Mouse (Mus musculus) kidney, embryonic 15.5 days (tissue): ENCODE data around the gene Nsfl1c. TPM values are rescaled to one million over a fixed set of nuclear protein-coding genes. Genes with fewer than 3 reads are reported as not detected.
A peak's percentile ranks its signal among the peaks of the same experiment; 100 is the strongest.

ENCODE experiments used
- ATAC-seq: fragments of 200-750 bp; cut with Nextera tagmentation; replicated peaks from 2 replicates; pipeline ENCODE4 v1.8.0; 2017; ENCODE audit warnings: moderate TSS enrichment; ENCODE audit not compliant: low FRiP score
- H3K27ac ChIP-seq: fragments of 300-500 bp; sonication (generic); 2 replicates; pipeline ENCODE4 v1.5.1; 2015; ENCODE audit warnings: mild to moderate bottlenecking, inconsistent platforms
- H3K27me3 ChIP-seq: fragments of 300-500 bp; sonication (generic); 2 replicates; pipeline ENCODE4 v1.6.1; 2015; ENCODE audit warnings: inconsistent platforms
- H3K36me3 ChIP-seq: fragments of 300-500 bp; sonication (generic); 2 replicates; pipeline ENCODE4 v1.6.1; 2015; ENCODE audit warnings: inconsistent platforms
- H3K4me1 ChIP-seq: fragments of 300-500 bp; sonication (generic); 2 replicates; pipeline ENCODE4 v1.6.1; 2015; ENCODE audit warnings: inconsistent platforms
- H3K4me2 ChIP-seq: fragments of 300-500 bp; sonication (generic); 2 replicates; pipeline ENCODE4 v1.6.1; 2015; ENCODE audit warnings: moderate library complexity, mild to moderate bottlenecking, inconsistent platforms
- H3K4me3 ChIP-seq: fragments of 300-500 bp; sonication (generic); replicated peaks from 2 replicates; pipeline ENCODE4 v1.5.1; 2015; ENCODE audit warnings: mild to moderate bottlenecking, inconsistent platforms
- H3K9ac ChIP-seq: fragments of 300-500 bp; sonication (generic); 2 replicates; pipeline ENCODE4 v1.6.1; 2015; ENCODE audit warnings: mild to moderate bottlenecking, inconsistent platforms
- H3K9me3 ChIP-seq: fragments of 300-500 bp; sonication (generic); replicated peaks from 2 replicates; pipeline ENCODE4 v1.6.1; 2016; ENCODE audit warnings: inconsistent platforms
- WGBS: fragments of 180-500 bp; shearing (Covaris S2); methylation state at CpG from one replicate; pipeline ENCODE4 v1.1.7; 2015; ENCODE audit warnings: mixed read lengths; 5-methylcytosine and 5-hydroxymethylcytosine counted together
- polyA plus RNA-seq: library from polyadenylated mRNA; unstranded; fragments of >200 nt; fragmentation: Nextera tagmentation; extraction: Ambion mirVana; gene quantifications from 2 replicates; pipeline ENCODE4 v1.2.1, GENCODE M21; 2015

Gene Nsfl1c
- polyA plus RNA-seq, 1 experiment from 2014 or later = 248 TPM

- Histone ChIP-seq H3K9me3 (no peaks in the 10 kb centered on the region), H3K4me1 (no peaks in the 10 kb centered on the region), H3K4me2 (no peak overlapping the region), H3K27ac (no peak overlapping the region), H3K4me3 (no peak overlapping the region), H3K36me3 (no peaks in the 10 kb centered on the region), H3K9ac (no peak overlapping the region), H3K27me3 (no peaks in the 10 kb centered on the region)
- 95% methylated on average over 1 of the region's 1 CpGs for WGBS
- ATAC-seq = no peak
Measured at GRCm38 (mm10) chr2:151528066-151528465, 34.1 kb downstream of the Nsfl1c start.

- no peak overlapping the region for H3K9ac ChIP-seq
- no peaks in the 10 kb centered on the region for H3K4me1 ChIP-seq
- no peaks in the 10 kb centered on the region for H3K36me3 ChIP-seq
- no peak for ATAC-seq
- no peak overlapping the region for H3K4me3 ChIP-seq
- H3K4me2 ChIP-seq = no peak overlapping the region
- no peaks in the 10 kb centered on the region for H3K9me3 ChIP-seq
- no peaks in the 10 kb centered on the region for H3K27me3 ChIP-seq
- no peak overlapping the region for H3K27ac ChIP-seq
Measured at GRCm38 (mm10) chr2:151529169-151529568, 35.2 kb downstream of the Nsfl1c start.

- Histone ChIP-seq H3K27me3 (no peaks in the 10 kb centered on the region), H3K9me3 (no peaks in the 10 kb centered on the region), H3K4me1 (0 out of 2 replicates have a peak, but pooled peaks cover 2% of the 10 kb centered on the region), H3K4me2 (no peak overlapping the region), H3K9ac (no peak overlapping the region), H3K4me3 (no peak overlapping the region), H3K27ac (no peak overlapping the region), H3K36me3 (no peaks in the 10 kb centered on the region)
- WGBS = 50% methylated on average over 8 of the region's 8 CpGs
- ATAC-seq = no peak
Measured at GRCm38 (mm10) chr2:151530378-151531230, 36.6 kb downstream of the Nsfl1c start.

GRCm38 (mm10) chr2:151533632-151534031 lies 39.6 kb downstream of the Nsfl1c start:
- no peaks in the 10 kb centered on the region for H3K27me3 ChIP-seq
- H3K9ac ChIP-seq = no peak overlapping the region
- H3K4me1 ChIP-seq = peaks cover 9% of the 10 kb centered on the region; the same call in 1 of the 2 replicates
- 89% methylated on average over 6 of the region's 6 CpGs for WGBS
- H3K36me3 ChIP-seq = no peaks in the 10 kb centered on the region
- no peaks in the 10 kb centered on the region for H3K9me3 ChIP-seq
- no peak overlapping the region for H3K27ac ChIP-seq
- no peak overlapping the region for H3K4me2 ChIP-seq
- no peak for ATAC-seq
- no peak overlapping the region for H3K4me3 ChIP-seq

GRCm38 (mm10) chr2:151535961-151536617 lies 42.1 kb downstream of the Nsfl1c start:
- Histone ChIP-seq H3K9ac (no peak overlapping the region), H3K9me3 (no peaks in the 10 kb centered on the region), H3K36me3 (no peaks in the 10 kb centered on the region), H3K4me1 (peaks cover 11% of the 10 kb centered on the region), H3K27me3 (no peaks in the 10 kb centered on the region), H3K27ac (peak overlapping the region; percentile 90), H3K4me2 (peak overlapping the region; percentile 43), H3K4me3 (no peak overlapping the region)
- 55% methylated on average over 1 of the region's 1 CpGs for WGBS
- peak; percentile 80 for ATAC-seq

- no peaks in the 10 kb centered on the region for H3K9me3 ChIP-seq
- WGBS = 60% methylated on average over 5 of the region's 5 CpGs
- ATAC-seq = peak; percentile 66
- peaks cover 16% of the 10 kb centered on the region for H3K4me1 ChIP-seq
- no peaks in the 10 kb centered on the region for H3K36me3 ChIP-seq
- H3K4me2 ChIP-seq = peak overlapping the region; percentile 43
- no peaks in the 10 kb centered on the region for H3K27me3 ChIP-seq
- H3K4me3 ChIP-seq = no peak overlapping the region
- peak overlapping the region; percentile 90 for H3K27ac ChIP-seq
- no peak overlapping the region for H3K9ac ChIP-seq
Measured at GRCm38 (mm10) chr2:151536618-151536974, 42.6 kb downstream of the Nsfl1c start.

- Histone ChIP-seq H3K27ac (no peak overlapping the region), H3K27me3 (no peaks in the 10 kb centered on the region), H3K36me3 (no peaks in the 10 kb centered on the region), H3K4me2 (no peak overlapping the region), H3K4me3 (no peak overlapping the region), H3K9me3 (no peaks in the 10 kb centered on the region), H3K4me1 (peaks cover 23% of the 10 kb centered on the region), H3K9ac (no peak overlapping the region)
- no peak for ATAC-seq
- 58% methylated on average over 4 of the region's 4 CpGs for WGBS
Measured at GRCm38 (mm10) chr2:151538646-151539045, 44.7 kb downstream of the Nsfl1c start.

GRCm38 (mm10) chr2:151542323-151543062 lies 48.5 kb downstream of the Nsfl1c start, which contains the start of gene Fkbp1a:
Gene Fkbp1a (plus strand): TSS chr2:151542483.
- peaks cover 47% of the 10 kb centered on the region for H3K4me1 ChIP-seq
- H3K27ac ChIP-seq = peak within 1 kb of the TSS; percentile 97
- H3K9ac ChIP-seq = peak within 1 kb of the TSS; percentile 95
- peak within 1 kb of the TSS; percentile 67 for H3K4me2 ChIP-seq
- H3K4me3 ChIP-seq = peak within 1 kb of the TSS; percentile 88
- peaks cover 31% of the 10 kb centered on the region for H3K36me3 ChIP-seq
- H3K9me3 ChIP-seq = no peaks in the 10 kb centered on the region
- under 1% methylated on average over 85 of the region's 93 CpGs for WGBS
- peak; percentile 97 for ATAC-seq
- H3K27me3 ChIP-seq = no peaks in the 10 kb centered on the region

- H3K36me3 ChIP-seq = peaks cover 39% of the 10 kb centered on the region
- peak overlapping the region; percentile 67 for H3K4me2 ChIP-seq
- H3K4me1 ChIP-seq = peaks cover 49% of the 10 kb centered on the region
- under 1% methylated on average over 21 of the region's 21 CpGs for WGBS
- H3K27me3 ChIP-seq = no peaks in the 10 kb centered on the region
- H3K27ac ChIP-seq = peak overlapping the region; percentile 97
- H3K4me3 ChIP-seq = peak overlapping the region; percentile 88
- peak overlapping the region; percentile 95 for H3K9ac ChIP-seq
- ATAC-seq = peak; percentile 42
- no peaks in the 10 kb centered on the region for H3K9me3 ChIP-seq
Measured at GRCm38 (mm10) chr2:151543063-151543895, 49.3 kb downstream of the Nsfl1c start.

GRCm38 (mm10) chr2:151544673-151545072 lies 50.7 kb downstream of the Nsfl1c start:
- Histone ChIP-seq H3K4me2 (peak overlapping the region; percentile 67), H3K27me3 (no peaks in the 10 kb centered on the region), H3K27ac (no peak overlapping the region; the same call in 1 of the 2 replicates), H3K9me3 (no peaks in the 10 kb centered on the region), H3K36me3 (peaks cover 50% of the 10 kb centered on the region), H3K4me3 (peak overlapping the region; percentile 88), H3K9ac (no peak overlapping the region), H3K4me1 (peaks cover 49% of the 10 kb centered on the region)
- WGBS = 64% methylated on average over 6 of the region's 6 CpGs
- ATAC-seq = no peak

GRCm38 (mm10) chr2:151546571-151546970 lies 52.6 kb downstream of the Nsfl1c start:
- H3K36me3 ChIP-seq = peaks cover 69% of the 10 kb centered on the region
- H3K4me2 ChIP-seq = no peak overlapping the region
- H3K27me3 ChIP-seq = no peaks in the 10 kb centered on the region
- no peak overlapping the region for H3K27ac ChIP-seq
- 87% methylated on average over 4 of the region's 4 CpGs for WGBS
- H3K4me1 ChIP-seq = peaks cover 46% of the 10 kb centered on the region
- ATAC-seq = no peak
- H3K4me3 ChIP-seq = no peak overlapping the region
- no peak overlapping the region for H3K9ac ChIP-seq
- H3K9me3 ChIP-seq = no peaks in the 10 kb centered on the region
